Mouse (Mus musculus): ENCODE results near the gene Wrnip1.
A peak's percentile ranks its signal among the peaks of the same experiment; 100 is the strongest.

The Wrnip1 gene

GRCm38 (mm10) chr13:32806820-32807219 is 5.0 kb downstream of the Wrnip1 start:
- no peak for DNase-seq (ENCODE audit: extremely low read depth, low read depth, low spot score)

- no peak for DNase-seq (ENCODE audit: extremely low read depth, low read depth, low spot score)
Measured at GRCm38 (mm10) chr13:32807624-32808023, 5.8 kb downstream of the Wrnip1 start.

- no peak for DNase-seq (ENCODE audit: extremely low read depth, low read depth, low spot score)
Measured at GRCm38 (mm10) chr13:32819241-32819640, 17.4 kb downstream of the Wrnip1 start.

GRCm38 (mm10) chr13:32819926-32820325 is 18.1 kb downstream of the Wrnip1 start:
- DNase-seq (ENCODE audit: extremely low read depth, low read depth, low spot score): no peak

- DNase-seq (ENCODE audit: extremely low read depth, low read depth, low spot score): no peak
Measured at GRCm38 (mm10) chr13:32821671-32822070, 19.8 kb downstream of the Wrnip1 start.

- DNase-seq (ENCODE audit: extremely low read depth, low read depth, low spot score): no peak
Measured at GRCm38 (mm10) chr13:32823126-32823525, 21.3 kb downstream of the Wrnip1 start.

GRCm38 (mm10) chr13:32824377-32825330 is 22.8 kb downstream of the Wrnip1 start:
- DNase-seq (ENCODE audit: extremely low read depth, low read depth, low spot score): no peak

GRCm38 (mm10) chr13:32825546-32825945 is 23.7 kb downstream of the Wrnip1 start:
- no peak for DNase-seq (ENCODE audit: extremely low read depth, low read depth, low spot score)

- DNase-seq (ENCODE audit: extremely low read depth, low read depth, low spot score): no peak
Measured at GRCm38 (mm10) chr13:32827111-32827822, 25.4 kb downstream of the Wrnip1 start.

- no peak for DNase-seq (ENCODE audit: extremely low read depth, low read depth, low spot score)
Measured at GRCm38 (mm10) chr13:32827951-32828350, 26.1 kb downstream of the Wrnip1 start.

- DNase-seq (ENCODE audit: extremely low read depth, low read depth, low spot score): no peak
Measured at GRCm38 (mm10) chr13:32828886-32829285, 27.0 kb downstream of the Wrnip1 start.

GRCm38 (mm10) chr13:32831505-32832273 is 29.9 kb downstream of the Wrnip1 start:
- DNase-seq (ENCODE audit: extremely low read depth, low read depth, low spot score): no peak

GRCm38 (mm10) chr13:32832776-32833175 is 30.9 kb downstream of the Wrnip1 start:
- DNase-seq (ENCODE audit: extremely low read depth, low read depth, low spot score): peak; percentile 92

GRCm38 (mm10) chr13:32833237-32833636 is 31.4 kb downstream of the Wrnip1 start:
- DNase-seq (ENCODE audit: extremely low read depth, low read depth, low spot score): no peak

- no peak for DNase-seq (ENCODE audit: extremely low read depth, low read depth, low spot score)
Measured at GRCm38 (mm10) chr13:32834513-32834912, 32.7 kb downstream of the Wrnip1 start.

- no peak for DNase-seq (ENCODE audit: extremely low read depth, low read depth, low spot score)
Measured at GRCm38 (mm10) chr13:32839314-32839713, 37.5 kb downstream of the Wrnip1 start.

- DNase-seq (ENCODE audit: extremely low read depth, low read depth, low spot score): no peak
Measured at GRCm38 (mm10) chr13:32841349-32841748, 39.5 kb downstream of the Wrnip1 start.

- DNase-seq (ENCODE audit: extremely low read depth, low read depth, low spot score): no peak
Measured at GRCm38 (mm10) chr13:32846221-32846620, 44.4 kb downstream of the Wrnip1 start.

- no peak for DNase-seq (ENCODE audit: extremely low read depth, low read depth, low spot score)
Measured at GRCm38 (mm10) chr13:32849092-32849491, 47.3 kb downstream of the Wrnip1 start.

GRCm38 (mm10) chr13:32849531-32850123 is 47.8 kb downstream of the Wrnip1 start:
- no peak for DNase-seq (ENCODE audit: extremely low read depth, low read depth, low spot score)

- DNase-seq (ENCODE audit: extremely low read depth, low read depth, low spot score): no peak
Measured at GRCm38 (mm10) chr13:32850156-32850555, 48.3 kb downstream of the Wrnip1 start.
